Mouse (Mus musculus) lung, adult 2 months (tissue): ENCODE results near the gene Rpgrip1l.

Source experiments
- CTCF ChIP-seq: fragments of 200-500 bp; IDR thresholded peaks from 2 replicates; pipeline ENCODE4 v1.5.1; 2011; ENCODE audit warnings: mild to moderate bottlenecking, low read length, control low read depth; ENCODE audit not compliant: insufficient read depth
- POLR2A ChIP-seq: fragments of 200-500 bp; IDR thresholded peaks from 2 replicates; pipeline ENCODE4 v1.6.1; 2011; ENCODE audit warnings: low read depth, mild to moderate bottlenecking, control low read depth, low read length, borderline replicate concordance; ENCODE audit errors: extremely low read depth

GRCm38 (mm10) chr8:91329056-91329455 is 16.0 kb upstream of the Rpgrip1l start:
- TF ChIP-seq CTCF = no peak
- no peak for TF ChIP-seq POLR2A
